Mouse (Mus musculus) embryonic facial prominence, embryonic 13.5 days (tissue): Measurements from ENCODE around the gene Abca3. TPM values are rescaled to one million over a fixed set of nuclear protein-coding genes. Genes with fewer than 3 reads are reported as not detected.

Experiments
- microRNA-seq: library from miRNA; unstranded; fragments of <30 nt; microRNA quantifications from one replicate; pipeline ENCODE4, GENCODE M21; 2016
- polyA plus RNA-seq: library from polyadenylated mRNA; unstranded; fragments of >200 nt; fragmentation: Nextera tagmentation; extraction: Ambion mirVana; gene quantifications from 2 replicates; pipeline ENCODE4 v1.2.1, GENCODE M21; 2015

Gene Abca3
- polyA plus RNA-seq, 1 experiment from 2014 or later: 5.3 TPM

Small RNA genes within 50 kb of the gene (microRNA-seq; reads per million reads assigned to microRNA genes)
- gene Gm24427: not detected

Other genes starting within 250 kb of the Abca3 start
- gene Pdpk1, start 201.0 kb upstream of the Abca3 start, polyA plus RNA-seq: 35.8 and 37.8 TPM in 2 replicates
- gene Amdhd2, start 188.2 kb upstream of the Abca3 start, polyA plus RNA-seq: 34.1 and 41.4 TPM in 2 replicates
- 420 and 448 TPM in 2 replicates for gene Atp6v0c, start 182.2 kb upstream of the Abca3 start, polyA plus RNA-seq
- gene Tbc1d24, start 146.4 kb upstream of the Abca3 start, polyA plus RNA-seq: 10.2 and 10.3 TPM in 2 replicates
- 13.0 and 14.0 TPM in 2 replicates for gene Ntn3, start 142.4 kb upstream of the Abca3 start, polyA plus RNA-seq
- 15.7 and 16.3 TPM in 2 replicates for gene Tedc2, start 131.1 kb upstream of the Abca3 start, polyA plus RNA-seq
- gene Ccnf, start 100.5 kb upstream of the Abca3 start, polyA plus RNA-seq: 61.9 and 63.1 TPM in 2 replicates
- gene Abca17, start 882 bp upstream of the Abca3 start, polyA plus RNA-seq: not detected in 2 replicates
- 296 and 317 TPM in 2 replicates for gene Rnps1, start 62.6 kb downstream of the Abca3 start, polyA plus RNA-seq
- gene Eci1, start 74.7 kb downstream of the Abca3 start, polyA plus RNA-seq: 70.6 and 78.0 TPM in 2 replicates
- gene Dnase1l2, start 91.2 kb downstream of the Abca3 start, polyA plus RNA-seq: 3.5 and 5.5 TPM in 2 replicates
- 44.4 and 46.4 TPM in 2 replicates for gene E4f1, start 118.4 kb downstream of the Abca3 start, polyA plus RNA-seq
- gene Pgp, start 118.4 kb downstream of the Abca3 start, polyA plus RNA-seq: 47.4 and 48.7 TPM in 2 replicates
- not detected in 2 replicates for gene Bricd5, start 121.9 kb downstream of the Abca3 start, polyA plus RNA-seq
- 32.5 and 33.2 TPM in 2 replicates for gene Mlst8, start 127.1 kb downstream of the Abca3 start, polyA plus RNA-seq
- gene Caskin1, start 136.7 kb downstream of the Abca3 start, polyA plus RNA-seq: 3.5 and 5.4 TPM in 2 replicates
- 96.1 and 97.1 TPM in 2 replicates for gene Traf7, start 176.0 kb downstream of the Abca3 start, polyA plus RNA-seq
- gene Rab26, start 182.3 kb downstream of the Abca3 start, polyA plus RNA-seq: 2.8 and 3.3 TPM in 2 replicates
- gene Pkd1, start 197.9 kb downstream of the Abca3 start, polyA plus RNA-seq: 24.1 and 30.6 TPM in 2 replicates